Mouse (Mus musculus): Measurements from ENCODE around the gene Aspscr1. TPM values are rescaled to one million over a fixed set of nuclear protein-coding genes. Genes with fewer than 3 reads are reported as not detected.
"Not testable (repeated sequence)": the region's sequence is repeated elsewhere in the genome, so short reads cannot be mapped to it uniquely, and the experiment has no call there.

Aspscr1 gene
- polyA plus RNA-seq, 1 experiment from 2014 or later: 122 TPM

DNA sequence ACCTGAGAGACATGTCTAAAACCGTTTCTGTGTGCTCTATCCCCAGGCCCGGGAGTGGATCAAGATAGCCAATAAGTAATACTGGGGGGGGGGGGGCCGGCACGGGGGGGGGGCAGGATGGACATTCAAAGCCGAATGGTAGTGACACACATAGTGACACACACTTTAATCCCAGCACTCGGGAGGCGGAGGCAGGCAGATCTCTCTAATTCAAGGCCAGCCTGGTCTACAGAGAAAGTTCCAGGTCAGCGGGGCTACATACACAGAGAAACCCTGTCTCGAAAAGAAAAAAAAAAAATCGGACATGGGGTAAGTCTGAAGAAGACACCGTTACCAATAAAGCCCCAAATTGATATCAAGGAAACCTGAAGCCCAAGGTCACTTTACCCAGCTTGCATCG lies 54.8 kb downstream of the Aspscr1 start:
- DNase-seq (ENCODE audit: low spot score) (no peak), ATAC-seq (ENCODE audit: insufficient number of reproducible peaks, low FRiP score, low TSS enrichment, low read depth) (no peak)
- Histone ChIP-seq H3K4me1 (ENCODE audit: control insufficient read depth, insufficient read depth, low read length) (0 out of 2 replicates have a peak, but pooled peaks cover 3% of the 10 kb centered on the region), H3K9me3 (ENCODE audit: control insufficient read depth, low read length) (no peaks in the 10 kb centered on the region), H3K27ac (replicated peaks; ENCODE audit: low read depth, low read length) (no peak overlapping the region), H3K36me3 (ENCODE audit: control insufficient read depth, insufficient read depth, low read length) (no peaks in the 10 kb centered on the region), H3K4me2 (ENCODE audit: low read depth, severe bottlenecking) (peak overlapping the region; percentile 77; the same call in 1 of the 2 replicates), H3K27me3 (ENCODE audit: control insufficient read depth, insufficient read depth, low read length) (no peaks in the 10 kb centered on the region), H3K4me3 (ENCODE audit: low read depth, low read length) (no peak overlapping the region; the same call in 1 of the 2 replicates), H3K9ac (ENCODE audit: low read length) (no peak overlapping the region)
- WGBS: 60% methylated on average over 12 of the region's 12 CpGs

DNA sequence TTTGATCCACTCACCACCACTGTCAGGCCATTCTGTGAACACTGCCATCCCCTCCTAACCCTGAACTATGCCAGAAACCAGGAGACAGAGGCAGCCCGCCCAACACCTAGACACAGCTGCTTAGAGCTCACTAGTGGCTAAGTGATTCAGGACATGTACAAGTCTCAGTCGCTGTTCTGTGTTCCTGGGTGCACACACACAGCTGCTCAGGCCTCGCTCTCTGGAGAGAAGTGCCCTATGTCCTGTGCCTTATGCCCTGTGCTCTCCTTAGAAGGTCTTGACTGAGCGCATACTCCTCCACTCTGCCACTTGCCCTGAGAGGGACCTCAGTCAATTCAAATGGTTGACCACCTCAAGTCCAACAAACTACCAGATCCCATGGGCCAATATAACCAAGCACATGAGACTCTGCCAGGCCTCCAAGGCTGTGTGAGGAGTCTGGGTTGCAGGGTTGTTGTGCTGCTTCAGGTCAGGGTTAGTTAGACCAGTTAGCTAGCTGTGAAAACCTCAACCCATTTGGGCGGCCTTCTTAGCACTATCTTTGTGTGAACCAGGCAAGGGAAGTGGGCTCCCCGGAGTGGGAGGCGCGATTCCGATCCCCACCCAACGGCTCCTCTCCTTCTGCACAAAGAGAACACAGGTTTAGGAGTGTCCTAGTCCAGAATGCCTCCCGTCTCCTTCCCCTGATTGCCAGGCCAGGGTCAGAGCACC lies 55.9 kb downstream of the Aspscr1 start:
- Histone ChIP-seq H3K4me3 (ENCODE audit: low read depth, low read length) (0 out of 2 replicates have a peak overlapping the region, but pooled peaks have one; percentile 10), H3K27ac (replicated peaks; ENCODE audit: low read depth, low read length) (no peak overlapping the region), H3K9me3 (ENCODE audit: control insufficient read depth, low read length) (no peaks in the 10 kb centered on the region), H3K36me3 (ENCODE audit: control insufficient read depth, insufficient read depth, low read length) (no peaks in the 10 kb centered on the region), H3K4me2 (ENCODE audit: low read depth, severe bottlenecking) (peak overlapping the region; percentile 11; the same call in 1 of the 2 replicates), H3K27me3 (ENCODE audit: control insufficient read depth, insufficient read depth, low read length) (no peaks in the 10 kb centered on the region), H3K4me1 (ENCODE audit: control insufficient read depth, insufficient read depth, low read length) (0 out of 2 replicates have a peak, but pooled peaks cover 3% of the 10 kb centered on the region), H3K9ac (ENCODE audit: low read length) (no peak overlapping the region; the same call in 1 of the 2 replicates)
- ATAC-seq (ENCODE audit: insufficient number of reproducible peaks, low FRiP score, low TSS enrichment, low read depth) (no peak), DNase-seq (ENCODE audit: low spot score) (no peak)
- 66% methylated on average over 11 of the region's 11 CpGs for WGBS

DNA sequence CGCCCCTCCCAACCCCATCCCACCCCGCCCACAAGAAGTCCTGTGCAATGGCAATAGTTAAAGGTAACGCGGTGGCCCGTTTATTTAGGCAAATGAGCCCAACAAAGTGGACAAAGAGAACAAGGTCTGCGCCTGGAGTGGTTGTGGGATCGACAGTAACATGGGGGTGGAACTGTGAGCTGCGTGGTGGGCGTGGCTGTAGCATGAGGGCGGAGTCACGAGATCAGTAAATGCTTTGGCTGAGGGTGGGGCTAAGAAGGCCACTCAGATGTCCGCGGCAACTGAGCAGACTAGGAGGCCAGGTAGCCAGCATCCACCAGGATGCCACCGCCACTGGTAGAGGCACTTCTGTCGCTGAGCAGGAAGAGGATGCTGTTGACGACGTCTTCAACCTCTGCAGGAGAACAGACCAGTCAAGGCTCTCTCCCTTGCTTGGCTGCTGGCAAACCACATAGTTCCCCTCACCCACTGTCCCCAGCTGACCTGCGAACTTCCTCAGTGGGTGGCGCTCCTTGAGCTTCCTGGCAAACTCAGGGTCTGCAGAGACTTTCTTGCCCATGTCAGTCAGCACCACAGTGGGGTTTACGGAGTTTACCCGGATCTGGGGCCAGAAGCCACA lies 56.8 kb downstream of the Aspscr1 start:
- ATAC-seq (ENCODE audit: insufficient number of reproducible peaks, low FRiP score, low TSS enrichment, low read depth): peak; percentile 51; the same call in 1 of the 2 replicates
- not testable (repeated sequence) for H3K27ac ChIP-seq (replicated peaks; ENCODE audit: low read depth, low read length); H3K36me3 ChIP-seq (ENCODE audit: control insufficient read depth, insufficient read depth, low read length); H3K9me3 ChIP-seq (ENCODE audit: control insufficient read depth, low read length); H3K9ac ChIP-seq (ENCODE audit: low read length); H3K27me3 ChIP-seq (ENCODE audit: control insufficient read depth, insufficient read depth, low read length); H3K4me1 ChIP-seq (ENCODE audit: control insufficient read depth, insufficient read depth, low read length); H3K4me3 ChIP-seq (ENCODE audit: low read depth, low read length)
- H3K4me2 ChIP-seq (ENCODE audit: low read depth, severe bottlenecking): peak overlapping the region; percentile 11; the same call in 1 of the 2 replicates
- WGBS: 6% methylated on average over 19 of the region's 21 CpGs
- peak; percentile 79 for DNase-seq (ENCODE audit: low spot score)

DNA sequence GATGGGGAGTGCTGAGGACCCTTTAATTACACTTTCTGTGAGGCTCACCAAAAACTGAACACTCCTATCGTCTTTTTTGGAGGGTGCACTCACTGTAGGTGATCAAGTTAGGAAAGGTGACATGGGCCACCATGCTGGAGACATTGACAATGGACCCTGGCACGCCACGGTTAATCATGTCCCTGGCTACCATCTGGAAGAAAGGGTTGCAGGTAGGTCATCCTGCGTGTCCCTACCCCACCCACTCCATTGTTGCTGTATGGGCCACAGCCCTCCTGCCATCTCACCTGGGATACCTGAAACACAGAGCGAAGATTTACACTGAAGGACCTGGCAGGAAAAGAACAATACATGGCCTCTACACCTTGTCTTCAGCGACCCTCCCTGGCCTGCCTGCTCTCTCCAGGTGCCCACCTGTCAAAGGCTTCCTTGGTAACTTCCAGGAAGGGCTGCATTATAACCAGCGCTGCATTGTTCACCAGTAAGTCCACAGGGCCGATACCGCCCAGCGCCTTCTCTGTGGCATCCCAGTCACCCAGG lies 57.6 kb downstream of the Aspscr1 start:
- no peak for ATAC-seq (ENCODE audit: insufficient number of reproducible peaks, low FRiP score, low TSS enrichment, low read depth)
- no peaks in the 10 kb centered on the region for H3K9me3 ChIP-seq (ENCODE audit: control insufficient read depth, low read length)
- H3K36me3 ChIP-seq (ENCODE audit: control insufficient read depth, insufficient read depth, low read length): no peaks in the 10 kb centered on the region
- WGBS: 86% methylated on average over 10 of the region's 10 CpGs
- H3K27ac ChIP-seq (replicated peaks; ENCODE audit: low read depth, low read length): no peak overlapping the region
- H3K4me1 ChIP-seq (ENCODE audit: control insufficient read depth, insufficient read depth, low read length): 0 out of 2 replicates have a peak, but pooled peaks cover 3% of the 10 kb centered on the region
- H3K27me3 ChIP-seq (ENCODE audit: control insufficient read depth, insufficient read depth, low read length): no peaks in the 10 kb centered on the region
- DNase-seq (ENCODE audit: low spot score): no peak
- no peak overlapping the region for H3K4me2 ChIP-seq (ENCODE audit: low read depth, severe bottlenecking)
- H3K4me3 ChIP-seq (ENCODE audit: low read depth, low read length): no peak overlapping the region
- H3K9ac ChIP-seq (ENCODE audit: low read length): no peak overlapping the region

- Histone ChIP-seq H3K27ac (replicated peaks; ENCODE audit: low read depth, low read length) (no peak overlapping the region), H3K27me3 (ENCODE audit: control insufficient read depth, insufficient read depth, low read length) (no peaks in the 10 kb centered on the region), H3K9me3 (ENCODE audit: control insufficient read depth, low read length) (no peaks in the 10 kb centered on the region), H3K4me1 (ENCODE audit: control insufficient read depth, insufficient read depth, low read length) (0 out of 2 replicates have a peak, but pooled peaks cover 3% of the 10 kb centered on the region), H3K4me2 (ENCODE audit: low read depth, severe bottlenecking) (no peak overlapping the region), H3K9ac (ENCODE audit: low read length) (no peak overlapping the region), H3K36me3 (ENCODE audit: control insufficient read depth, insufficient read depth, low read length) (no peaks in the 10 kb centered on the region), H3K4me3 (ENCODE audit: low read depth, low read length) (no peak overlapping the region)
- no peak for ATAC-seq (ENCODE audit: insufficient number of reproducible peaks, low FRiP score, low TSS enrichment, low read depth)
- WGBS: 97% methylated on average over 1 of the region's 1 CpGs
- no peak for DNase-seq (ENCODE audit: low spot score)
Observed at GRCm38 (mm10) chr11:120731395-120731794, 58.6 kb downstream of the Aspscr1 start.

DNA sequence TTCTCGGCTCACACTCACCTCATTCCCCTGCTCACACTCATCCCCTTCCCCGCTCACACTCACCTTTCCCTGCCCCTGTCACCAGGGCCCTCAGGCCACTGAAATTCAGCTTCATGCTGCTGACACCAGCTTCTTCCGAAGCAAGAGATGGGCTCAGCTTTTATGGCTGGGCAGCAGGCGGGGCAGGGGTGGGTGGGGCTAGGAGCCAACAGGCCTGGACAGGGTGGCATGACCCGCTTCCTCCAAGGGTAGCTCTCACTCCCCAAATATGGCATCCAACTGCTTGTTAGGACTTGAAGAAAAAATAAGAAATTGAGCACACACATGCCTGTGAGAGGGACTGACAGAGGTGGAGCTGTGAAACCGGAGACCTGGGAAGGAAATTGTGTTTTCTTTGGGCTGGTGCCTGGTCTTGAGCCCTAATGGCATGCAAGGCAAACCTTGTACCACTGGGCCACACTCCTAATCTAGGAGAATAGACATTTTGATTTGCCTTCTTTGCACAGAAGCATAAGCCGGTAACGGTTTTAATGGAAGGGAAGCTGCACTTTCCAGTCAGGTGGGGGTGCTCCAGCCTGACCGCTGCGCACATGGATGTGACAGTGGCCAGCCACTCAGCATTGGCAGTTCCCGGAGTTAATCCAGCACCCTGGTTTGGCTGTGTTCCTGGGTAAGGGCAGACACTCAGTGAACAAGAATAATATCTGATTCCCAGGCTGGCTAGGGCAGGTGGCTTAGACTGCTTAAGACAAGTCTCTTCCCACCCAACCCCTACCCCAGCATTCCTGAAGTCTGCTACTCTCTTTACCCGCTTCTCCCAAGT lies 59.3 kb downstream of the Aspscr1 start, which contains the start of gene Cbr2:
TSS of gene Cbr2 (minus strand) at position 257 of the 823 bp plus-strand sequence.
- DNase-seq (ENCODE audit: low spot score) (no peak), ATAC-seq (ENCODE audit: insufficient number of reproducible peaks, low FRiP score, low TSS enrichment, low read depth) (no peak)
- H3K9ac ChIP-seq (ENCODE audit: low read length): no peak within 1 kb of the TSS
- no peaks in the 10 kb centered on the region for H3K9me3 ChIP-seq (ENCODE audit: control insufficient read depth, low read length)
- no peak within 1 kb of the TSS for H3K27ac ChIP-seq (replicated peaks; ENCODE audit: low read depth, low read length)
- H3K27me3 ChIP-seq (ENCODE audit: control insufficient read depth, insufficient read depth, low read length): no peaks in the 10 kb centered on the region
- no peak within 1 kb of the TSS for H3K4me2 ChIP-seq (ENCODE audit: low read depth, severe bottlenecking)
- H3K36me3 ChIP-seq (ENCODE audit: control insufficient read depth, insufficient read depth, low read length): no peaks in the 10 kb centered on the region
- no peak within 1 kb of the TSS for H3K4me3 ChIP-seq (ENCODE audit: low read depth, low read length)
- H3K4me1 ChIP-seq (ENCODE audit: control insufficient read depth, insufficient read depth, low read length): 0 out of 2 replicates have a peak, but pooled peaks cover 3% of the 10 kb centered on the region
- WGBS: 69% methylated on average over 12 of the region's 12 CpGs

GRCm38 (mm10) chr11:120733521-120733920 lies 60.7 kb downstream of the Aspscr1 start:
- WGBS: 61% methylated on average over 6 of the region's 6 CpGs
- no peak for DNase-seq (ENCODE audit: low spot score)

DNA sequence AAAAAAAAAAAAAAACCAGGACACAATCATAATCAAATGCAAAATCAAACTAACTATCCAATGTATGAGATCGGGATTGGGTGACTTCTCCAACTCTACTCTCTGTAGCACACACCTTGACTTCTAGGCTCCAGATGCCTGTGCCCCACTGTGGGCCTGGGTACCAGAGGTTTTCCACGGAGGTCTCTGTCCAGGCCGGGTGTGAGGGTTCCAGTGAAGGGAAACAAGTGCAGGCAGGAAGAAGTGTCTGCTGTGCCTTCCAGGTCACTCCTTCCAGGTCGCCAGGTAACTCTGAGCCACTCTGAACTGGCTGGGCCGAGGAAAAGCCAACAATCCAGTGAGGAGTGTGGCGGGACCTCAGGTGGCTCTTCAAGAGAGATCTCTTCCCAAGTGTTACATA lies 63.7 kb downstream of the Aspscr1 start:
- no peaks in the 10 kb centered on the region for H3K4me1 ChIP-seq (ENCODE audit: control insufficient read depth, insufficient read depth, low read length)
- no peak overlapping the region for H3K4me2 ChIP-seq (ENCODE audit: low read depth, severe bottlenecking)
- DNase-seq (ENCODE audit: low spot score): no peak
- WGBS: 68% methylated on average over 6 of the region's 6 CpGs
- no peak overlapping the region for H3K9ac ChIP-seq (ENCODE audit: low read length)
- H3K27ac ChIP-seq (replicated peaks; ENCODE audit: low read depth, low read length): no peak overlapping the region
- no peaks in the 10 kb centered on the region for H3K36me3 ChIP-seq (ENCODE audit: control insufficient read depth, insufficient read depth, low read length)
- H3K4me3 ChIP-seq (ENCODE audit: low read depth, low read length): no peak overlapping the region
- no peak for ATAC-seq (ENCODE audit: insufficient number of reproducible peaks, low FRiP score, low TSS enrichment, low read depth)
- H3K9me3 ChIP-seq (ENCODE audit: control insufficient read depth, low read length): no peaks in the 10 kb centered on the region
- no peaks in the 10 kb centered on the region for H3K27me3 ChIP-seq (ENCODE audit: control insufficient read depth, insufficient read depth, low read length)

More at GRCm38 (mm10) chr11:120733521-120733920, 60.7 kb downstream of the Aspscr1 start:
- Histone ChIP-seq H3K4me2 (ENCODE audit: low read depth, severe bottlenecking) (no peak overlapping the region), H3K4me1 (ENCODE audit: control insufficient read depth, insufficient read depth, low read length) (0 out of 2 replicates have a peak, but pooled peaks cover 3% of the 10 kb centered on the region), H3K36me3 (ENCODE audit: control insufficient read depth, insufficient read depth, low read length) (no peaks in the 10 kb centered on the region), H3K27ac (replicated peaks; ENCODE audit: low read depth, low read length) (no peak overlapping the region), H3K9ac (ENCODE audit: low read length) (no peak overlapping the region), H3K27me3 (ENCODE audit: control insufficient read depth, insufficient read depth, low read length) (no peaks in the 10 kb centered on the region), H3K9me3 (ENCODE audit: control insufficient read depth, low read length) (no peaks in the 10 kb centered on the region), H3K4me3 (ENCODE audit: low read depth, low read length) (no peak overlapping the region)
- no peak for ATAC-seq (ENCODE audit: insufficient number of reproducible peaks, low FRiP score, low TSS enrichment, low read depth)

All from limb, embryonic 11.5 days (tissue).